Mouse (Mus musculus): ENCODE measurements around the gene Aldob. TPM values are rescaled to one million over a fixed set of nuclear protein-coding genes. Genes with fewer than 3 reads are reported as not detected.
"Not testable (repeated sequence)": the region's sequence is repeated elsewhere in the genome, so short reads cannot be mapped to it uniquely, and the experiment has no call there.

Aldob gene
- polyA plus RNA-seq, 1 experiment, result 46.9 TPM

DNA sequence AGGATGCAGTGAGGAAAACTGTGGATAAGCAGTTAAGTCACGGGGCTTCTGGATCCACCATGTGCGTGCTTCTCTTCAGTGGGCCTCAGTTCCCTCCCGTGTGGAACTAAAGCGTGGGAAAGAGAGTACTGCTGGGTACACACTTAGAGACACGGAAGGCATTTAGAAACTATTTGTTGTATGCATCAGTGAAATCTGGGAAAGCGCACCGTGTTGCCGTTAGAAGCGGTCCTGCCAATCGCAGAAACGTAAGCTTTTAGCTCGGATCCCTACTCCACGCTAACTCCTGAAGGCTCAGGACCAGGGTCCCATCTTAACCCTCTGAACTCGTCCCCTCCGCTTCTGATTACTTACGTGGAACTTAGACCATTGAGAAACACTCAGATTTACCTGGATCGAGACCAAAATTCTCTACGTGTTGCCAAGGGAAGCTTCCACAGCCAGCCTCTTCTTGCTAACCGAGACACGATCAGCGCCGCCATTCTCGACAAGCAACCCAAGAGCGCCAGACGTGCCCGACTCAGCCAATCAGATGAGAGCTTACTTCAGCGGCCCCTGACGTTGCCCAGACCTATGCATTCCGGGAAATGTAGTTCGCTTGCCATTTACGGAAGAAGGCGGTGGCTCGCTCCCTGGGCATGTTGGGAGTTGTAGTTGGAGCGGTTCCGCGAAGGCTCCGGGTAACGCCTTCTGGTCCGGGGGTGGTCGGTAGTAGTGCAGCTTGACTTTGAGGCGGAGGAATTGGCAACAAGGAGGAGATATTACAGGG lies 28.6 kb downstream of the Aldob start, which contains the start of the genes Mrpl50 and Zfp189:
Mrpl50 (minus strand) TSS at position 522 of the 769 bp plus-strand sequence.
Zfp189 (plus strand) TSS at position 605 of the 769 bp plus-strand sequence.
- Histone ChIP-seq H3K27ac (ENCODE audit: control insufficient read depth, insufficient read depth, low read depth, low read length, poor library complexity) (peak within 1 kb of the TSS; percentile 14), H3K4me1 (ENCODE audit: control insufficient read depth, insufficient read depth, low read length) (no peaks in the 10 kb centered on the region; the same call in 1 of the 2 replicates), H3K4me3 (replicated peaks; ENCODE audit: control insufficient read depth, low read depth, low read length) (peak within 1 kb of the TSS; percentile 66)
- TF ChIP-seq CTCF (IDR thresholded peaks at IDR 0.05; ENCODE audit: control insufficient read depth, insufficient read depth, low read length) (no peak; the same call in 1 of the 2 replicates), POLR2A (IDR thresholded peaks at IDR 0.05; ENCODE audit: borderline replicate concordance, control insufficient read depth, low read depth, low read length) (peak; percentile 62; the same call in 1 of the 2 replicates)
- WGBS, result under 1% methylated on average over 41 of the region's 41 CpGs

DNA sequence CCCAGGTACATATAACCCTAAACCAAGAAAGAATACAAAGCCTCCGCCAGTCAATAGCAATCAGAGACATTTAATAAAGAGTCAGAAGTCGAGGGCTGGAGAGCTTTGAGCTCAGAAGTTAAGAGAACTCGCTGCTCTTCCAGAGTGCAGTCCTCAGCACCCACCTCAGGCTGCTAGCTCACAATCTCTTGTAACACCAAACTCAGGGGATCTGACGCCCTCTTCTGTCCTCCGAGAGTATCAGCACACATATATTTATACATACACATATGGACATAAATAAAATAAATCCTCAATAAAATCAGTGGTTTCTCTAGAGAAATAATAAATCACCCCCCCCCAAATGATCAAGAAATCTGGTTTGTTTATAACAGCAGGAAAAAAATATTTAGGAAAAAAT lies 29.9 kb downstream of the Aldob start:
- H3K4me1 ChIP-seq (ENCODE audit: control insufficient read depth, insufficient read depth, low read length), result no peaks in the 10 kb centered on the region; the same call in 1 of the 2 replicates
- no peak overlapping the region for H3K27ac ChIP-seq (ENCODE audit: control insufficient read depth, insufficient read depth, low read depth, low read length, poor library complexity)
- WGBS, result 76% methylated on average over 5 of the region's 5 CpGs
- TF ChIP-seq CTCF (IDR thresholded peaks at IDR 0.05; ENCODE audit: control insufficient read depth, insufficient read depth, low read length) (no peak), POLR2A (IDR thresholded peaks at IDR 0.05; ENCODE audit: borderline replicate concordance, control insufficient read depth, low read depth, low read length) (no peak)
- H3K4me3 ChIP-seq (replicated peaks; ENCODE audit: control insufficient read depth, low read depth, low read length), result no peak overlapping the region

DNA sequence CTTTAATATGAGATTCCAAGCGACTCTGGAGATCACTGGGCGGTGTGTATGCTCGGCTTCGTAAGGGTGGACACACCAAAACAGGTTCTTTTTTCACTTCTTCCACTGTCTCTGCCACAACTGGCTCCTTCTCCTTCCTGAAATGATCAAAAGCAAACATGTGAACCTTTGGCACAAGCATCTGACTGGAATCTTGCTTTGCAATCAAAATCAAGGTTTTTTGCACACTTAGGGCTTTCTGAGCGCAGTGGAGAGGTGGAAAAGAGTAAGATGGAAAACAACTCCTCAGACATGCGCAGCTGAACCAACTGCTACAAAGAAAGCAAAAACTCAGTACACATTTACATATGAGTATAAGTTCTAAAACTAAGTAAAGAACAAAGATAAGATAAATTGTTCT lies 34.9 kb downstream of the Aldob start:
- Histone ChIP-seq H3K27ac (ENCODE audit: control insufficient read depth, insufficient read depth, low read depth, low read length, poor library complexity) (no peak overlapping the region), H3K4me3 (replicated peaks; ENCODE audit: control insufficient read depth, low read depth, low read length) (no peak overlapping the region), H3K4me1 (ENCODE audit: control insufficient read depth, insufficient read depth, low read length) (no peaks in the 10 kb centered on the region; the same call in 1 of the 2 replicates)
- 87% methylated on average over 6 of the region's 6 CpGs for WGBS
- TF ChIP-seq POLR2A (IDR thresholded peaks at IDR 0.05; ENCODE audit: borderline replicate concordance, control insufficient read depth, low read depth, low read length) (no peak), CTCF (IDR thresholded peaks at IDR 0.05; ENCODE audit: control insufficient read depth, insufficient read depth, low read length) (no peak)

DNA sequence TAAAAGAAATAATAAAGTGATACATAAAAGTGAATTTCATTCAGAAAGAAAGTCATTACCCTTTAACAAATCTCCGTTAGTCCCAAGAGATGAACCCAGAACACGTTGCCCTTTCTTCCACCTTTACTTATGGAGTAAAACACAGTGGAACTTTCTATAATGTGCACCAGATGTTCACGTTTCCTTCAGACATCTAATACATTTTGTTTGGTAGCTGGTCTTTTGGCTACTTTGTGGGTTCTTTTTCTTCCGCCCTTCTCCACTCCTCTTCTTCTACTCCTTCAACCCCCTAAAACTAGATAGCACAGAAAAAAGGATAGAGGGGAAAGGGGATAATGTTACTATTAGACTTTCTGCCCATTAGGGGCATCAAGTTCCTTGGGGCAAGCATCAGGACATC lies 36.7 kb downstream of the Aldob start:
- no peak overlapping the region for H3K27ac ChIP-seq (ENCODE audit: control insufficient read depth, insufficient read depth, low read depth, low read length, poor library complexity)
- H3K4me1 ChIP-seq (ENCODE audit: control insufficient read depth, insufficient read depth, low read length), result no peaks in the 10 kb centered on the region; the same call in 1 of the 2 replicates
- 91% methylated on average over 4 of the region's 4 CpGs for WGBS
- H3K4me3 ChIP-seq (replicated peaks; ENCODE audit: control insufficient read depth, low read depth, low read length), result no peak overlapping the region
- TF ChIP-seq POLR2A (IDR thresholded peaks at IDR 0.05; ENCODE audit: borderline replicate concordance, control insufficient read depth, low read depth, low read length) (no peak), CTCF (IDR thresholded peaks at IDR 0.05; ENCODE audit: control insufficient read depth, insufficient read depth, low read length) (no peak)

DNA sequence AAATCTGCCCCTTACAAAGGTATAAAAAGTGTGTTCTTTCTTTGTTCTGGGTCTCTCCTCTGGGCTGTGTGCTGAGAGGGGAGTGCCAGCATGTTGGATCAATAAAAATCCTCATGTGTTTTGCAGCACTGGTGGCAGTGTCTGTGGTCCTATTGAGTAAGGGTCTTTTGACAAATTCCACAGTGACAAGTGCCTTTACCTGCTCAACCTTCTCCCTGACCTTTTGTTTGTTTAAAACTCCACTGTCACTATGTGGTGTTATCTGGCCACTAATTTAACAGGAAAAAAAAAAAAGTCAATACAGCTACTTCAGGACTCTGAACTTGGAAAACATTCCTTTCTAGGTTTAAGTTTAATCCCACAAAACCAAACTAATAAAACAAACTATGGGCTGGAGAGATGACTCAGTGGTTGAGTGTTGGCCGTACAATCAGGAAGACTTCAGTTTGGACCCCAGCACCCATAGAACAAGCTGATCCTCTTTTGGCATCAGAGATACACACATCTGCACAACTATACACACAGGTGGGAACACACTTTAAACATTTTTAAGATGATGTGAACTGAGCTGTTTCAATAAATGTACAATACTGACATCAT lies 39.0 kb downstream of the Aldob start:
- H3K4me1 ChIP-seq (ENCODE audit: control insufficient read depth, insufficient read depth, low read length); H3K27ac ChIP-seq (ENCODE audit: control insufficient read depth, insufficient read depth, low read depth, low read length, poor library complexity); H3K4me3 ChIP-seq (replicated peaks; ENCODE audit: control insufficient read depth, low read depth, low read length): not testable (repeated sequence)
- 86% methylated on average over 1 of the region's 1 CpGs for WGBS

DNA sequence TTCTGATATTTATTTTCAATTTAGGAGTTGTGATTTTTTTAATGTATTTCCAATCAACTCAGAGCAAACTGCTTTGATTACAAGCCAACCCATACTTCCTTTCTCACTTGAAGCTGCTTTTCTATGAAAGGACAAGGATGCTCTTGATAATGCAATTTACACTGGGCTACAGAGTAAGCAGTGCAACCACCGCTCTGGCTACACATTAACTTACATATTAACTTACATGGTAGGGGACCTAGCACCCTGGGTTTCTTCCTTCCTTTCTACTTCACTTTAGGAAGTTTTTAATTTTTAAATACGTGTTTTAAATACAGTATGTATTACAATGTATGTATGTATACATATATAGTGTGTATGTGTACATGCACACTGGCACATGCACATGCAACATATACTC lies 40.2 kb downstream of the Aldob start:
- Histone ChIP-seq H3K4me1 (ENCODE audit: control insufficient read depth, insufficient read depth, low read length) (no peaks in the 10 kb centered on the region), H3K4me3 (replicated peaks; ENCODE audit: control insufficient read depth, low read depth, low read length) (no peak overlapping the region), H3K27ac (ENCODE audit: control insufficient read depth, insufficient read depth, low read depth, low read length, poor library complexity) (no peak overlapping the region)
- WGBS, result 88% methylated on average over 2 of the region's 2 CpGs
- TF ChIP-seq POLR2A (IDR thresholded peaks at IDR 0.05; ENCODE audit: borderline replicate concordance, control insufficient read depth, low read depth, low read length), result no peak
- no peak for TF ChIP-seq CTCF (IDR thresholded peaks at IDR 0.05; ENCODE audit: control insufficient read depth, insufficient read depth, low read length)

DNA sequence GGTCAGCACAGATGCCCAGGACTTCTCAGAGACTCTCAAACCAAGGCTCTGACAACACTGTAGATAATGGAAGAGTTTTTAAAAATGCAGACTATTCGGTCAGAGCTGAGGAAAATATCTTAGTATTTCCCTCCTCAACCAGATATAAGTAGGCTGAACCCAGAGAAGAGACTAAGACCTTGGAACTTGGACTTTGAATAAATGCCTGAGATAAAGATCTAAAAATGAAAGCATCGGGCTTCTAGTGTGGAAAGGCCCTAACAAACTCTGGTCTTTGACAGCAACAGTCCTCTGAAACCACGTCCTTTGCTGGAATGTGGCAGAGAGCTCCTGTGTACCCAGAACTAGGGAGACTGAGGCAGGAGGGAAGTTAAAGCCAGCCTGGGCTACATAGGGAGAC lies 43.0 kb downstream of the Aldob start, which contains the start of gene Baat:
Baat (minus strand) TSS at position 172 of the 400 bp plus-strand sequence.
- TF ChIP-seq CTCF (IDR thresholded peaks at IDR 0.05; ENCODE audit: control insufficient read depth, insufficient read depth, low read length) (no peak), POLR2A (IDR thresholded peaks at IDR 0.05; ENCODE audit: borderline replicate concordance, control insufficient read depth, low read depth, low read length) (no peak)
- WGBS, result 58% methylated on average over 3 of the region's 3 CpGs
- no peaks in the 10 kb centered on the region for H3K4me1 ChIP-seq (ENCODE audit: control insufficient read depth, insufficient read depth, low read length)
- no peak within 1 kb of the TSS for H3K4me3 ChIP-seq (replicated peaks; ENCODE audit: control insufficient read depth, low read depth, low read length)
- no peak within 1 kb of the TSS for H3K27ac ChIP-seq (ENCODE audit: control insufficient read depth, insufficient read depth, low read depth, low read length, poor library complexity)

DNA sequence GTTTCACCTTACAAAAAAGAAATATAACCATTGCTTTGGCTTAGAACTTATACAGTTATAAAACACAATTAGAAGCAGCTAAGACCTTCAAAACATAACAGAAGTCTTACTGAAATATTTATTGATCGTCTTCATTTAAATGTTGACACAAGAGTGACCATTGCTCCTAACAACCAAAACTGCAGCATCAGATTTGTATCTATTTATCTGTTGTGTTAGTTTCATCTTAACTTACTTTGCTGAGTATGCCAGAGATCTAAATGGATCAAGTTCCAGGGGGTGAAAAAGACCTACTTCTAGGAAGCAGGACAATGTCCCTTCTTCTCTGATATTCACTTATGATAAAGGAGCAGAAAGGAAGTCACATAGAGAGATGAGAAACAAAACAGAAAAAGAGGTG lies 45.8 kb downstream of the Aldob start:
- TF ChIP-seq POLR2A (IDR thresholded peaks at IDR 0.05; ENCODE audit: borderline replicate concordance, control insufficient read depth, low read depth, low read length) (no peak), CTCF (IDR thresholded peaks at IDR 0.05; ENCODE audit: control insufficient read depth, insufficient read depth, low read length) (no peak)

More for the DNA sequence above, 45.8 kb downstream of the Aldob start:
- H3K27ac ChIP-seq (ENCODE audit: control insufficient read depth, insufficient read depth, low read depth, low read length, poor library complexity), result no peak overlapping the region
- WGBS, result 81% methylated on average over 1 of the region's 1 CpGs
- no peaks in the 10 kb centered on the region for H3K4me1 ChIP-seq (ENCODE audit: control insufficient read depth, insufficient read depth, low read length)
- H3K4me3 ChIP-seq (replicated peaks; ENCODE audit: control insufficient read depth, low read depth, low read length), result no peak overlapping the region

Other genes with a start within 250 kb of the Aldob start
- not detected in 2 replicates for gene Acnat2, start 141.4 kb downstream of the Aldob start, polyA plus RNA-seq (2011; ENCODE audit: insufficient read depth, insufficient read length, low replicate concordance, missing spikeins)
- gene Acnat1, start 75.6 kb downstream of the Aldob start, polyA plus RNA-seq (2011; ENCODE audit: insufficient read depth, insufficient read length, low replicate concordance, missing spikeins), result 2.1 TPM in 1 of 2 replicates, not detected in the other
- 1.8 TPM in 1 of 2 replicates, not detected in the other for gene Baat, start 43.0 kb downstream of the Aldob start, polyA plus RNA-seq (2011; ENCODE audit: insufficient read depth, insufficient read length, low replicate concordance, missing spikeins)
- gene Mrpl50, start 28.5 kb downstream of the Aldob start, polyA plus RNA-seq (2011; ENCODE audit: insufficient read depth, insufficient read length, low replicate concordance, missing spikeins), result 15.1 and 20.7 TPM in 2 replicates
- 1.1 and 1.8 TPM in 2 replicates for gene Zfp189, start 28.4 kb downstream of the Aldob start, polyA plus RNA-seq (2011; ENCODE audit: insufficient read depth, insufficient read length, low replicate concordance, missing spikeins)
- gene Tmem246, start 48.3 kb upstream of the Aldob start, polyA plus RNA-seq (2011; ENCODE audit: insufficient read depth, insufficient read length, low replicate concordance, missing spikeins), result 0.54 and 1.3 TPM in 2 replicates
- gene Rnf20, start 82.5 kb upstream of the Aldob start, polyA plus RNA-seq (2011; ENCODE audit: insufficient read depth, insufficient read length, low replicate concordance, missing spikeins), result 41.5 and 45.7 TPM in 2 replicates
- gene Ppp3r2, start 132.5 kb upstream of the Aldob start, polyA plus RNA-seq (2011; ENCODE audit: insufficient read depth, insufficient read length, low replicate concordance, missing spikeins), result not detected in 2 replicates

Measured in bone marrow, adult 2 months (tissue).